Mouse (Mus musculus) kidney, embryonic 16.5 days (tissue): ENCODE measurements at regions not wholly inside any gene's neighbourhood (a gene's known extent, or its start where the extent isn't known, plus 50 kb on each side); places are given as distances from the start of the nearest gene placed in this dataset.
"Not testable (repeated sequence)": the region's sequence is repeated elsewhere in the genome, so short reads cannot be mapped to it uniquely, and the experiment has no call there.

ENCODE experiments used
- ATAC-seq: fragments of 200-750 bp; cut with Nextera tagmentation; 2 replicates; pipeline ENCODE4 v1.8.0; 2017; ENCODE audit warnings: moderate TSS enrichment; ENCODE audit not compliant: low FRiP score, low TSS enrichment
- H3K27ac ChIP-seq: fragments of 300-500 bp; sonication (generic); 2 replicates; pipeline ENCODE4 v1.5.1; 2014; ENCODE audit warnings: low read length
- H3K27me3 ChIP-seq: fragments of 300-500 bp; sonication (generic); 2 replicates; pipeline ENCODE4 v1.6.1; 2014; ENCODE audit warnings: low read length, control low read depth, mixed read lengths; ENCODE audit not compliant: insufficient read depth
- H3K36me3 ChIP-seq: fragments of 300-500 bp; sonication (generic); 2 replicates; pipeline ENCODE4 v1.6.1; 2014; ENCODE audit warnings: low read length, control low read depth, mixed read lengths; ENCODE audit not compliant: insufficient read depth
- H3K4me1 ChIP-seq: fragments of 300-500 bp; sonication (generic); 2 replicates; pipeline ENCODE4 v1.6.1; 2014; ENCODE audit warnings: low read length, control low read depth, mixed read lengths; ENCODE audit not compliant: insufficient read depth
- H3K4me2 ChIP-seq: fragments of 300-500 bp; sonication (generic); replicated peaks from 2 replicates; pipeline ENCODE4 v1.6.1; 2014; ENCODE audit warnings: low read depth, low read length
- H3K4me3 ChIP-seq: fragments of 300-500 bp; sonication (generic); 2 replicates; pipeline ENCODE4 v1.5.1; 2014; ENCODE audit warnings: mild to moderate bottlenecking, low read length
- H3K9ac ChIP-seq: fragments of 300-500 bp; sonication (generic); replicated peaks from 2 replicates; pipeline ENCODE4 v1.6.1; 2014; ENCODE audit warnings: low read length
- H3K9me3 ChIP-seq: fragments of 300-500 bp; sonication (generic); 2 replicates; pipeline ENCODE4 v1.6.1; 2016; ENCODE audit warnings: low read length, control low read depth
- WGBS: fragments of 180-500 bp; shearing (Covaris S2); extraction: QIAGEN DNeasy Blood & Tissue Kit; methylation state at CpG from one replicate; pipeline ENCODE4 v1.1.7; 2014; 5-methylcytosine and 5-hydroxymethylcytosine counted together

- Histone ChIP-seq H3K9ac (no peak overlapping the region), H3K4me1 (no peaks in the 10 kb centered on the region), H3K36me3 (no peaks in the 10 kb centered on the region), H3K4me3 (no peak overlapping the region), H3K4me2 (no peak overlapping the region), H3K27me3 (no peaks in the 10 kb centered on the region), H3K9me3 (no peaks in the 10 kb centered on the region), H3K27ac (no peak overlapping the region)
- ATAC-seq, result no peak
- 86% methylated on average over 6 of the region's 6 CpGs for WGBS
These were observed 133.2 kb upstream of the Tsc22d2 start for GRCm38 (mm10) chr3:58281291-58281690.

GRCm38 (mm10) chr3:58284371-58284770, 130.1 kb upstream of the Tsc22d2 start:
- not testable (repeated sequence) for H3K4me1 ChIP-seq, H3K9me3 ChIP-seq, ATAC-seq, H3K36me3 ChIP-seq, H3K27me3 ChIP-seq, H3K27ac ChIP-seq, H3K4me3 ChIP-seq, H3K4me2 ChIP-seq, H3K9ac ChIP-seq
- WGBS, result 51% methylated on average over 1 of the region's 1 CpGs

GRCm38 (mm10) chr3:58295810-58296209, 118.7 kb upstream of the Tsc22d2 start:
- Histone ChIP-seq H3K27me3 (no peaks in the 10 kb centered on the region), H3K9me3 (no peaks in the 10 kb centered on the region), H3K9ac (no peak overlapping the region), H3K4me2 (no peak overlapping the region), H3K4me1 (no peaks in the 10 kb centered on the region), H3K27ac (no peak overlapping the region), H3K36me3 (no peaks in the 10 kb centered on the region), H3K4me3 (no peak overlapping the region)
- 81% methylated on average over 5 of the region's 5 CpGs for WGBS
- no peak for ATAC-seq

DNA sequence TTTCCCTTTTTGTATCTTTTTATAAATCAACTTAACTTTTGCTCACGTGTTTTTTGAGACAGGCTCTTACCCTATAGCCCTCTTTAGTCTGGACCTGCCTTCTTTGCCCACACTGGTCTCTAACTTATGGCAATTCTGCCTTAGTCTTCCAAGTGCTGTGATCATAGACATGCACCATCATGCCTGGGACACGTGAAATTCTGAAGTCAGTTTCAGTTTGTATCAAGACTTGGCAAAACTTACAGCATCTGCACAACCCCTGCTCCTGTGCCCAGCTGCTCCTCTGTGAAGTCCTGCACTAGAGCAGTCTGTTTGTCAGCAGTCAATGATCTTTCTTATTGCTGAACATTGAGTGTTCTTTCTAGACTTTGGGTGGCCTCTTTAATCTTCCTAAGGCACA, 114.3 kb upstream of the Tsc22d2 start:
- H3K27me3 ChIP-seq, result no peaks in the 10 kb centered on the region
- no peak overlapping the region for H3K27ac ChIP-seq
- no peak overlapping the region for H3K4me3 ChIP-seq
- H3K4me2 ChIP-seq, result no peak overlapping the region
- no peak for ATAC-seq
- H3K36me3 ChIP-seq, result no peaks in the 10 kb centered on the region
- no peaks in the 10 kb centered on the region for H3K4me1 ChIP-seq
- WGBS, result 80% methylated on average over 2 of the region's 2 CpGs
- H3K9me3 ChIP-seq, result no peaks in the 10 kb centered on the region
- no peak overlapping the region for H3K9ac ChIP-seq

- Histone ChIP-seq H3K27me3 (no peaks in the 10 kb centered on the region), H3K4me1 (no peaks in the 10 kb centered on the region), H3K27ac (no peak overlapping the region), H3K4me3 (no peak overlapping the region), H3K9ac (no peak overlapping the region), H3K36me3 (no peaks in the 10 kb centered on the region), H3K4me2 (no peak overlapping the region), H3K9me3 (no peaks in the 10 kb centered on the region)
- ATAC-seq, result no peak
- 64% methylated on average over 5 of the region's 5 CpGs for WGBS
These were observed 113.6 kb upstream of the Tsc22d2 start for GRCm38 (mm10) chr3:58300801-58301485.

DNA sequence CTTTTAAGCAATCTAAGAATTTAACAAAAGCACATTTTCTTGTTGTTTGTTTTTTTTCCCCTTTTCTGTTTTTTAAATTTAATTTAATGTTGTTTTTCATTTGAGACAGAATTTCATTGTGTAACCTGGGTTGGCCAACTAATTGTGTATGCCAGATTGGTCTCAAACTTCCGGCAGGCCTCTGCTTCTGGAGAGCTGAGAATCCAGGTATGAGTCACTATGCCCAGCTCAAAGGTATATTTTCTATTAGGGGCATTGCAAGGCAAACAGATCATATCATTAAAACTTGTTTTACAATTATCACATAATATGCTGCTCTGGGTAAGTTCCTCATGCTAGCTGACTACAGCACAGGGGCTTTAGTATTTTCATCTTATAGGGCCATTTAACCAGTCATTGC, 112.2 kb upstream of the Tsc22d2 start:
- Histone ChIP-seq H3K9ac (no peak overlapping the region), H3K4me2 (no peak overlapping the region), H3K9me3 (no peaks in the 10 kb centered on the region), H3K36me3 (no peaks in the 10 kb centered on the region), H3K27me3 (no peaks in the 10 kb centered on the region), H3K4me1 (no peaks in the 10 kb centered on the region), H3K27ac (no peak overlapping the region), H3K4me3 (no peak overlapping the region)
- WGBS, result 85% methylated on average over 1 of the region's 1 CpGs
- ATAC-seq, result no peak

- Histone ChIP-seq H3K9ac (no peak overlapping the region), H3K27ac (no peak overlapping the region), H3K4me1 (no peaks in the 10 kb centered on the region), H3K4me2 (no peak overlapping the region), H3K4me3 (no peak overlapping the region), H3K9me3 (no peaks in the 10 kb centered on the region), H3K27me3 (no peaks in the 10 kb centered on the region), H3K36me3 (no peaks in the 10 kb centered on the region)
- 30% methylated on average over 3 of the region's 3 CpGs for WGBS
- ATAC-seq, result no peak
These were observed 110.8 kb upstream of the Tsc22d2 start for GRCm38 (mm10) chr3:58303746-58304145.

GRCm38 (mm10) chr3:58309601-58310000, 104.9 kb upstream of the Tsc22d2 start:
- no peak overlapping the region for H3K9ac ChIP-seq

GRCm38 (mm10) chr3:58310390-58310789, 104.1 kb upstream of the Tsc22d2 start:
- H3K27me3 ChIP-seq, result no peaks in the 10 kb centered on the region
- no peak for ATAC-seq
- peaks cover 2% of the 10 kb centered on the region; the same call in 1 of the 2 replicates for H3K4me1 ChIP-seq
- H3K27ac ChIP-seq, result no peak overlapping the region
- H3K4me2 ChIP-seq, result no peak overlapping the region
- no peaks in the 10 kb centered on the region for H3K9me3 ChIP-seq
- 57% methylated on average over 4 of the region's 4 CpGs for WGBS
- no peak overlapping the region for H3K4me3 ChIP-seq
- no peak overlapping the region for H3K9ac ChIP-seq
- H3K36me3 ChIP-seq, result no peaks in the 10 kb centered on the region

More at GRCm38 (mm10) chr3:58309601-58310000, 104.9 kb upstream of the Tsc22d2 start:
- 60% methylated on average over 8 of the region's 8 CpGs for WGBS
- ATAC-seq, result no peak
- Histone ChIP-seq H3K4me3 (no peak overlapping the region), H3K9me3 (no peaks in the 10 kb centered on the region), H3K27ac (no peak overlapping the region), H3K4me1 (peaks cover 2% of the 10 kb centered on the region; the same call in 1 of the 2 replicates), H3K27me3 (no peaks in the 10 kb centered on the region), H3K36me3 (no peaks in the 10 kb centered on the region), H3K4me2 (no peak overlapping the region)

DNA sequence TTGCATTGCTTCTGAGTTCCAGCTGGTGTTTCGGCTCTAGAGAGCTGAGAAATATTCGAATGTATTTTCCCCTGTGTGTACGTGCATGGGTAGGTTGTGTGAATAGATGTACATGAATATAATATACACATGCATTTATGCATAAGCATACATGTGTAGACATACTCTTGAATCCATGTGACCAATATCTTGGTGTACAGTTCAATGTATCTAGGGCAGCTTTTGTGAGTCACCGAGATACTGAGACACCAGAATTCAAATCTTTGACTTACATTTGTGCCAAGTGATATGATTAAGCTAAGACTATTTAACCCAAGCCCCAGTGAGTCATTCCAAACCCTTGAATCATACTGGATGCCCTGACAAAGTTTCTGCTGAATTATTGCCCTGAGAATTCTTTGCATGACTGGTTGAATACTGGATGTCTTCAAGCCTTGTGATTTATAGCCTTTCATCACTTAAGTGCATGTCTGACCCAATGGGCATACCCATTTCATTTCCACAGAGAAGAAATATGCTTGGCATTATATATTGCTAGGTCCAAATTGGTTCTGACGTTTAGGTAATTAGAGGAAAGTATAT, 103.3 kb upstream of the Tsc22d2 start:
- 88% methylated on average over 5 of the region's 5 CpGs for WGBS
- peaks cover 2% of the 10 kb centered on the region; the same call in 1 of the 2 replicates for H3K4me1 ChIP-seq

More for the DNA sequence above, 103.3 kb upstream of the Tsc22d2 start:
- H3K27ac ChIP-seq, result no peak overlapping the region
- H3K36me3 ChIP-seq, result no peaks in the 10 kb centered on the region
- no peak overlapping the region for H3K4me3 ChIP-seq
- H3K4me2 ChIP-seq, result no peak overlapping the region
- no peak overlapping the region for H3K9ac ChIP-seq
- H3K27me3 ChIP-seq, result no peaks in the 10 kb centered on the region
- no peak for ATAC-seq
- H3K9me3 ChIP-seq, result no peaks in the 10 kb centered on the region
